Mouse (Mus musculus): ENCODE data around the gene Myh3.

Myh3 gene

GRCm38 (mm10) chr11:67144559-67145265 lies 66.6 kb downstream of the Myh3 start:
- DNase-seq (ENCODE audit: low spot score) = no peak

DNA sequence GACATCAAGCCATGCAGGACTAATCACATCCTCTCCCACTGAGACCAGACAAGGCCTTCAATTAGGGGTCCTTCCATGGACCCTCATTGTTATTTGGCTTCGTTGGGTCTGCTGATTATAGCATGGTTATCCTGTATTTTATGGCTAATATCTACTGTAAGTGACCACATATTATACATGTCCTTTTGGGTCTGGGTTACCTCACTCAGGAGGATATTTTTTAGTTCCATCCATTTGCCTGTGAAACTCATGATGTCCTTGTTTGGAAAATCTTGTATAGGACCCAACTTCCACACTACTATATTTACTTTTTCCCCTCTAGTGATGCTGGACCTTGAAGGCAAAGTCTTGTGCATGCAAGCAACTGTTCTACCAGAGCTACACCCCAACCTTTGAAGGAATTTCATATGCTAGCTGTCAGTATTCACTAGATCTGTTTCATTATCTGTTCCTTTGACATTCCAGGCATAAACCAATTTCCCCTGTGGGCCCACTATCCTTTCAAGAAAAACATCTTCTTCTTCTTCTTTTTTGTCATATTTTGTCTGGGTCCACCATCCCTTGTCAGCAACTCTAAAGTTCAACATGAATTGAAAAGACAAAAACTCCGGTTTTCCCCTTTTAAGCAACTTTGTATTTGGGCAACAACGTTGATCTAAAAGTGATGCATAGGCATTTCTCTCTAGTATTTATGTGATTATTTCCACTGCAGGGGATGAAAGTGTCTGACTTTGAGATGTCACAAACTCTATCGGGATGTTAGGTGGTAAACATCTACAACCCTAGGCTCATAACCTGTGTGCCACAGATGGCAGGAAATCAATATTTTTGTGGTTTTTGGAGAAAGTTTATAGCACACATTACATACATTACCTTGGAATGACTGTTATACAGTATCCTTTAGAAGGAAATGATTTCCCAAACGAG lies 67.6 kb downstream of the Myh3 start:
- DNase-seq (ENCODE audit: low spot score) = no peak

GRCm38 (mm10) chr11:67146409-67147282 lies 68.5 kb downstream of the Myh3 start:
- DNase-seq (ENCODE audit: low spot score) = no peak

DNA sequence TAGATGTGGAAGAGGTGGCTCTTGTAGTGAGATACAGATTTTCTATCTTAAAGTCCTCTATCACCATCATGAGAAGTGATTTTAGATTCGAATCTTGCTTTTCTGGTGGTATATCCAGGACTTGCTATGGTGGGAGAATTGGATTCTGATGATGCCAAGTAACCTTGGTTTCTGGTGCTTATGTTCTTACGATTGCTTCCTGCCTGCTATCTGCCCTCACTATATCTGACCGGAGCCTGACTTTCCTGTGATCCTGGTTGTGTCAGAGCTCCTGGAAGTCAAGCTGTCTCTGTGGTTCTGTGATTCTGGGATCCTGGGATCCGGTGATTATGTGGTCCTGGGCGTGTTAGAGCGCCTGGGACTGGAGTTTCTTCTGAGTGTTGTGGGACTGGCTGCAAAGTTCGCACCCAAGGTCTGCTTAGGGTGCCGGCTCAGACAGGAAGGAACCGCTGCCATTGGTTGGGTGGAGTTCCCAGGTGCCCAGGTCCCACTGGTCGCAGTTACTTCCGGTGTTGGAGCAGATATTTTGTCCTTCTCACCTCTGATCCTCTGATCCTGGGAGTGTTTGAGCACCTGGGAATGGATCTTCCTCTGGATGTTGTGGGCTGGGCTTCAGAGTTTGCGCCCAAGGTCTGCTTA lies 69.3 kb downstream of the Myh3 start:
- DNase-seq (ENCODE audit: low spot score) = no peak

DNA sequence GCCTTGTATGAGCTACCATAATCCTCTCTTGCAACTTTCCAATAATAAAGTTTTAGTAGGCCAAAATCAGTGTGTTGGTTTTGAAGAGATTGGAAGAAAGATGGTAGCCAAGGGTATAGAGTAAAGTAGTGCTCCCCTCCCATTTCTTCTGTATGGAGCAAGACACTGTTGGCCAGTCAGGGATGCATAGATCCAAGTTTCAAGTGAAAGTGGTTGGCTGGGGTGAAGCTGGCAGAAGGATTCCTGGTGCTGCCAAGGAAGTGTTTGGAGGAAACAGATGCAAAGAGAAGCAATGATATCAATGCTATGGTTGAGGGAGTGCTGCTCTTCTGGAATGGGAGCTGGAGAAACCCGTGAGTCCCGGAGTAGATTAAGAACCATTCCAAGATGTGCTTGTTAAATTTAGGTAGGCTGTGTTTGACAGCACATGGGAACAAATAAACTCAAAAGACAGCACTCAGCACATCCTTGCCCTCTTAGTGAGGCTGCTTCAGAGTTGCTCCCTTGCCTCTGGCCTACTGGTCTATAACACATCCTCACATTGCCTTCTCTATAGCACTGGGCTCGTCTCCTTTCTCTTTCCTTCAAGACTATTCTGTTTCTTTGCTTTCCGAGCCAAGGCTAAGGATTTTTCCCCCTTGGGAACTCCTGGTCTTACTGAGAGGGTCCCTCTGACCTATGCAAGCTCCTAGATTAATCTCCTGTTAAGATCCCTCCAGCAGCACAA lies 70.3 kb downstream of the Myh3 start:
- DNase-seq (ENCODE audit: low spot score) = no peak

DNA sequence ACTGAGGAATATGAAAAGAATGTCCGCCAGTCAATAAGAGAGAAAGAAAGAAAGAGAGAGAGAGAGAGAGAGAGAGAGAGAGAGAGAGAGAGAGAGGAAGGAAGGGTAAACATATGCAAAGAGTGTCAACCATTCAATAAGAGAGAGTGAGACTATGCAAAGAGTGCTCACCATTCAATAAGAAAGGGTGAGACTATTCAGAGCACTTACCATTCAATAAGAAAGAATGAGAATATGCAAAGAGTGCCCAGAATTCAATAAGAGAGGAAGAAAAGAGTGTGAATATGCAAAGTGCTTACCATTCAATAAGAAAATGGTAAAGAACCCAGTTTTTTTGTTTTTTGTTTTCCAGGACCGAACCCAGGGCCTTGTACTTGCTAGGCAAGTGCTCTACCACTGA lies 72.1 kb downstream of the Myh3 start:
- DNase-seq (ENCODE audit: low spot score) = no peak

DNA sequence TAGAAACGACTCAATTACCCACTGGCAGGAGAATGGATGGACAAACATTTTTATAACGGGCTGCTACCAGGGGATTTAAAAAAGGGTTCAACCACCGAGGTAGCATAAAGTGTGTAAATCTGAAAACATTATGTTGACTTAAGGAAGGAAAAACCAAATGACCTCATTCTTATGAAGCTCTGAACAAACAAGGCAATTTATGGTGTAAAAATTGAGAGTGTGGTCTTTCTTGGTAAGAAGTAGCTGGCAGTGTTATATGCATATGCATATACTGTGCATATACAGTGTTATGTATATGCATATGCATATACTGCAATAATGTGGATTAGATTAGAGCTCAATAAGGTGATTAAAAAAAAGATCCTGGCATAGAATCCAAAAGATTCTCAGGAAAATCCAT lies 73.1 kb downstream of the Myh3 start:
- DNase-seq (ENCODE audit: low spot score) = no peak

Data from urinary bladder, postnatal 14 days (tissue).